Mouse (Mus musculus): ENCODE data around the gene Osbpl6. TPM values are rescaled to one million over a fixed set of nuclear protein-coding genes. Genes with fewer than 3 reads are reported as not detected.

Osbpl6 gene
- polyA plus RNA-seq, 1 experiment from 2014 or later, result 0.23 TPM

- ATAC-seq (no peak), DNase-seq (no peak)
- 84% methylated on average over 10 of the region's 10 CpGs for WGBS (ENCODE audit: insufficient replicate concordance)
- Histone ChIP-seq H3K9me3 (ENCODE audit: low read length) (no peaks in the 10 kb centered on the region), H3K36me3 (replicated peaks; ENCODE audit: insufficient read depth, low read length) (no peaks in the 10 kb centered on the region), H3K4me3 (ENCODE audit: low read depth, low read length) (no peak overlapping the region), H3K27ac (ENCODE audit: low read depth) (no peak overlapping the region), H3K4me1 (ENCODE audit: insufficient read depth) (no peaks in the 10 kb centered on the region), H3K4me2 (ENCODE audit: low read depth, low read length) (no peak overlapping the region), H3K9ac (replicated peaks) (no peak overlapping the region), H3K27me3 (ENCODE audit: insufficient read depth, low read length) (no peaks in the 10 kb centered on the region)
- TF ChIP-seq EP300 (IDR thresholded peaks at IDR 0.05; ENCODE audit: low read depth) (no peak), CTCF (IDR thresholded peaks at IDR 0.05; ENCODE audit: low read depth) (no peak)
These were observed 141.9 kb downstream of the Osbpl6 start for GRCm38 (mm10) chr2:76548171-76548570.

GRCm38 (mm10) chr2:76548836-76549235 lies 142.5 kb downstream of the Osbpl6 start:
- Histone ChIP-seq H3K4me3 (ENCODE audit: low read depth, low read length) (no peak overlapping the region), H3K9me3 (ENCODE audit: low read length) (no peaks in the 10 kb centered on the region), H3K4me2 (ENCODE audit: low read depth, low read length) (no peak overlapping the region), H3K4me1 (ENCODE audit: insufficient read depth) (no peaks in the 10 kb centered on the region), H3K9ac (replicated peaks) (no peak overlapping the region), H3K27ac (ENCODE audit: low read depth) (no peak overlapping the region), H3K36me3 (replicated peaks; ENCODE audit: insufficient read depth, low read length) (no peaks in the 10 kb centered on the region), H3K27me3 (ENCODE audit: insufficient read depth, low read length) (no peaks in the 10 kb centered on the region)
- no peak for ATAC-seq
- TF ChIP-seq EP300 (IDR thresholded peaks at IDR 0.05; ENCODE audit: low read depth) (no peak), CTCF (IDR thresholded peaks at IDR 0.05; ENCODE audit: low read depth) (no peak)
- 82% methylated on average over 7 of the region's 7 CpGs for WGBS (ENCODE audit: insufficient replicate concordance)
- DNase-seq, result no peak

- no peak for ATAC-seq
- WGBS (ENCODE audit: insufficient replicate concordance), result 87% methylated on average over 12 of the region's 12 CpGs
- no peak overlapping the region for H3K4me3 ChIP-seq (ENCODE audit: low read depth, low read length)
- H3K4me2 ChIP-seq (ENCODE audit: low read depth, low read length), result no peak overlapping the region
- H3K36me3 ChIP-seq (replicated peaks; ENCODE audit: insufficient read depth, low read length), result no peaks in the 10 kb centered on the region
- no peaks in the 10 kb centered on the region for H3K4me1 ChIP-seq (ENCODE audit: insufficient read depth)
- no peaks in the 10 kb centered on the region for H3K27me3 ChIP-seq (ENCODE audit: insufficient read depth, low read length)
- no peak for DNase-seq
- H3K9ac ChIP-seq (replicated peaks), result no peak overlapping the region
- no peaks in the 10 kb centered on the region for H3K9me3 ChIP-seq (ENCODE audit: low read length)
- H3K27ac ChIP-seq (ENCODE audit: low read depth), result no peak overlapping the region
- no peak for TF ChIP-seq EP300 (IDR thresholded peaks at IDR 0.05; ENCODE audit: low read depth)
- no peak for TF ChIP-seq CTCF (IDR thresholded peaks at IDR 0.05; ENCODE audit: low read depth)
These were observed 143.0 kb downstream of the Osbpl6 start for GRCm38 (mm10) chr2:76549316-76549715.

GRCm38 (mm10) chr2:76555852-76556558 lies 149.7 kb downstream of the Osbpl6 start:
- 78% methylated on average over 11 of the region's 11 CpGs for WGBS (ENCODE audit: insufficient replicate concordance)

DNA sequence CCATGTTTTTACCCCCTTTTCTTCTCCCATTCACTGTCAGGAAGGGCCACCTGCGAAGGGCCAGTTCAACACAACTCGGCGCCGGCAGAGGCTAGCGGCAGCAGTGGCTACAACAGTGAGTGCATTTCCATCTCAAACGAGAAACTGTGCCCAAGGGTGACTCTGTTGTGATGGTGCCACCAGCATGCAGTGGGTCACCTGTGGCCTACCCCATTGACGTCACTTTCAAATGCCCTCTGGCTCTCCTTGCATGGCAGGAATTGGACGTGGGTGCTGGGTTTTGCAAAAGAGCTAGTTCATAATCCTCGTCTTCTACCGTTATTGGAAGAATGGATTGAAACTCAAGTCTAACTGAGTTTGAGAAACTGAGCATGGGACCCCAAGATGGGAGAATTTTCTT lies 153.8 kb downstream of the Osbpl6 start:
- ATAC-seq, result no peak
- Histone ChIP-seq H3K9ac (replicated peaks) (no peak overlapping the region), H3K27me3 (ENCODE audit: insufficient read depth, low read length) (no peaks in the 10 kb centered on the region), H3K27ac (ENCODE audit: low read depth) (no peak overlapping the region), H3K36me3 (replicated peaks; ENCODE audit: insufficient read depth, low read length) (no peaks in the 10 kb centered on the region), H3K4me2 (ENCODE audit: low read depth, low read length) (no peak overlapping the region), H3K4me3 (ENCODE audit: low read depth, low read length) (no peak overlapping the region), H3K9me3 (ENCODE audit: low read length) (no peaks in the 10 kb centered on the region), H3K4me1 (ENCODE audit: insufficient read depth) (no peaks in the 10 kb centered on the region)
- TF ChIP-seq EP300 (IDR thresholded peaks at IDR 0.05; ENCODE audit: low read depth) (no peak), CTCF (IDR thresholded peaks at IDR 0.05; ENCODE audit: low read depth) (no peak)
- DNase-seq, result no peak
- 84% methylated on average over 10 of the region's 10 CpGs for WGBS (ENCODE audit: insufficient replicate concordance)

More at GRCm38 (mm10) chr2:76555852-76556558, 149.7 kb downstream of the Osbpl6 start:
- Histone ChIP-seq H3K27me3 (ENCODE audit: insufficient read depth, low read length) (no peaks in the 10 kb centered on the region), H3K9me3 (ENCODE audit: low read length) (no peaks in the 10 kb centered on the region), H3K27ac (ENCODE audit: low read depth) (no peak overlapping the region), H3K4me2 (ENCODE audit: low read depth, low read length) (no peak overlapping the region), H3K4me1 (ENCODE audit: insufficient read depth) (no peaks in the 10 kb centered on the region), H3K36me3 (replicated peaks; ENCODE audit: insufficient read depth, low read length) (no peaks in the 10 kb centered on the region), H3K9ac (replicated peaks) (no peak overlapping the region), H3K4me3 (ENCODE audit: low read depth, low read length) (no peak overlapping the region)
- DNase-seq, result no peak
- ATAC-seq, result no peak
- TF ChIP-seq EP300 (IDR thresholded peaks at IDR 0.05; ENCODE audit: low read depth) (no peak), CTCF (IDR thresholded peaks at IDR 0.05; ENCODE audit: low read depth) (no peak)

DNA sequence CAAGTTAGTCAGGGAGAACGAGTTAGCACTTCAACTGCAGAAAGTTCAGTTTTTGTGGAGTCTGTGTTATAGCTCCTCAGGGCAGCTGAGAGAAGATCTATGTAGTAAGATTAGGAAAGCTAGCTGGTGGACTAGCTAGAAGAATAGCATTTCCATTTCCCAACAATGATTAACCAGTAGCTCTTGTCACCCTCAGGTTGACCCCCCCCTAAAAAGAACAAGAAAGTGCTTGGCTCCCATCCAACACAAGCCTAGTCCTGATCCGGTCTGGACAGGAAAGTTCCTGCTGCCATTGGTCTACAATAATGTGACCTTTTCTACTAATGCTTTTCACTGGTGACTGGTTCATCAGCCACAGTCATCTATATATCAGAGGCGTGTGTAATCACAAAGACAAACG lies 157.6 kb downstream of the Osbpl6 start:
- ATAC-seq, result peak; percentile 66

More for the DNA sequence above, 157.6 kb downstream of the Osbpl6 start:
- Histone ChIP-seq H3K4me1 (ENCODE audit: insufficient read depth) (no peaks in the 10 kb centered on the region), H3K27ac (ENCODE audit: low read depth) (no peak overlapping the region), H3K27me3 (ENCODE audit: insufficient read depth, low read length) (no peaks in the 10 kb centered on the region), H3K36me3 (replicated peaks; ENCODE audit: insufficient read depth, low read length) (no peaks in the 10 kb centered on the region), H3K9ac (replicated peaks) (no peak overlapping the region), H3K4me3 (ENCODE audit: low read depth, low read length) (no peak overlapping the region), H3K9me3 (ENCODE audit: low read length) (no peaks in the 10 kb centered on the region), H3K4me2 (ENCODE audit: low read depth, low read length) (no peak overlapping the region)
- peak; percentile 28 for DNase-seq
- 66% methylated on average over 4 of the region's 4 CpGs for WGBS (ENCODE audit: insufficient replicate concordance)
- TF ChIP-seq CTCF (IDR thresholded peaks at IDR 0.05; ENCODE audit: low read depth), result no peak
- TF ChIP-seq EP300 (IDR thresholded peaks at IDR 0.05; ENCODE audit: low read depth), result no peak
